ENCODE assay signal across 11 mouse cellular contexts in genomic region chr3:27516536-27516935, GRCm38 (mm10).
A peak's percentile ranks its signal among the peaks of the same experiment; 100 is the strongest.
DNase-seq lines count a peak whose midpoint lies in the region; ATAC-seq and TF ChIP-seq lines count a peak whose summit lies in the region.
"Had no signal": no experiment of that assay in that cellular context is flagged by ENCODE, and none has a peak within 500 bp of the region (broad histone marks: within the 10 kb centered on the region; RNA-seq: fewer than 3 reads in every experiment).

No protein-coding gene starts in this region.

- no peak overlapping the region for H3K4me2 ChIP-seq in heart, embryonic 11.5 days
- H3K4me2 ChIP-seq in lung, embryonic 14.5 days, result no peak overlapping the region

- TF ChIP-seq CTCF in lung, embryonic 14.5 days (IDR thresholded peaks at IDR 0.05; ENCODE audit: low read depth), result peak; percentile 27; the same call in 1 of the 2 replicates

- 37% methylated on average over 5 of the region's 5 CpGs for WGBS in heart, embryonic 11.5 days (ENCODE audit: insufficient replicate concordance)
- 36% methylated on average over 5 of the region's 5 CpGs for WGBS in lung, embryonic 14.5 days

- peaks cover 2% of the 10 kb centered on the region; the same call in 1 of the 2 replicates for H3K4me1 ChIP-seq in heart, embryonic 11.5 days (ENCODE audit: control insufficient read depth, insufficient read depth, low read length)
- no peaks in the 10 kb centered on the region for H3K4me1 ChIP-seq in lung, embryonic 14.5 days (ENCODE audit: insufficient read depth)

- DNase-seq in heart, postnatal 4 days, result peak; percentile 27
- DNase-seq in lung, embryonic 14.5 days, result peak; percentile 22
- no peak for DNase-seq in lung, adult 18-20 months
- peak; percentile 14 for DNase-seq in ZHBTc4 (ENCODE audit: low read depth, low spot score)
- peak; percentile 28 for DNase-seq in lung, postnatal 36 days
- no peak for DNase-seq in urinary bladder, postnatal 25 days (ENCODE audit: low spot score)
- no peak for DNase-seq in thymus, postnatal 4 days
- DNase-seq: adrenal gland, postnatal 14 days; heart, postnatal 14 days had no signal

- H3K36me3 ChIP-seq in heart, embryonic 11.5 days (ENCODE audit: control insufficient read depth, insufficient read depth, low read length), result no peaks in the 10 kb centered on the region
- peaks cover 26% of the 10 kb centered on the region for H3K36me3 ChIP-seq in lung, embryonic 14.5 days (ENCODE audit: insufficient read depth)

- H3K4me3 ChIP-seq in heart, embryonic 11.5 days (ENCODE audit: low read depth, low read length), result no peak overlapping the region
- no peak overlapping the region for H3K4me3 ChIP-seq in lung, embryonic 14.5 days (ENCODE audit: low read depth, low read length)
- H3K4me3 ChIP-seq: erythroblast, embryonic 14.5 days had no signal

- no peak overlapping the region for H3K27ac ChIP-seq in heart, embryonic 11.5 days (ENCODE audit: low read depth, low read length)
- H3K27ac ChIP-seq in lung, embryonic 14.5 days (ENCODE audit: low read depth), result no peak overlapping the region

- no peaks in the 10 kb centered on the region for H3K9me3 ChIP-seq in heart, embryonic 11.5 days (replicated peaks; ENCODE audit: control insufficient read depth, low read length)
- H3K9me3 ChIP-seq in lung, embryonic 14.5 days (ENCODE audit: low read depth, low read length), result no peaks in the 10 kb centered on the region

- no peak for ATAC-seq in heart, embryonic 11.5 days (replicated peaks; ENCODE audit: insufficient number of reproducible peaks, low FRiP score, low TSS enrichment)
- no peak for ATAC-seq in lung, embryonic 14.5 days (ENCODE audit: insufficient read depth)

- no peaks in the 10 kb centered on the region for H3K27me3 ChIP-seq in heart, embryonic 11.5 days (ENCODE audit: control insufficient read depth, insufficient read depth, low read length)
- no peaks in the 10 kb centered on the region for H3K27me3 ChIP-seq in lung, embryonic 14.5 days (ENCODE audit: insufficient read depth, low read length)

- H3K9ac ChIP-seq in heart, embryonic 11.5 days (ENCODE audit: low read depth, low read length), result no peak overlapping the region
- H3K9ac ChIP-seq in lung, embryonic 14.5 days, result no peak overlapping the region

Comparison
In these comparisons a context has a peak if more than half of its experiments do, and no peak if none do; other contexts are left out.
1. DNase-seq: peak in heart, postnatal 4 days (single experiment), lung, embryonic 14.5 days (single experiment), ZHBTc4 (single experiment) and lung, postnatal 36 days (single experiment); none in lung, adult 18-20 months (0 of 2), urinary bladder, postnatal 25 days (single experiment) and thymus, postnatal 4 days (single experiment).